Mouse (Mus musculus) induced T-regulatory cell, adult 2 months (primary cell): ENCODE data around the gene Ppp1r9a.

Source experiments
- DNase-seq: peaks from one replicate; pipeline ENCODE4 v3.0.0-alpha.2; 2012; ENCODE audit warnings: low read depth

Ppp1r9a gene

GRCm38 (mm10) chr6:5159385-5159791 is 256.7 kb downstream of the Ppp1r9a start:
- DNase-seq, result no peak

- DNase-seq, result no peak
These were observed 259.3 kb downstream of the Ppp1r9a start for GRCm38 (mm10) chr6:5162052-5162451.

DNA sequence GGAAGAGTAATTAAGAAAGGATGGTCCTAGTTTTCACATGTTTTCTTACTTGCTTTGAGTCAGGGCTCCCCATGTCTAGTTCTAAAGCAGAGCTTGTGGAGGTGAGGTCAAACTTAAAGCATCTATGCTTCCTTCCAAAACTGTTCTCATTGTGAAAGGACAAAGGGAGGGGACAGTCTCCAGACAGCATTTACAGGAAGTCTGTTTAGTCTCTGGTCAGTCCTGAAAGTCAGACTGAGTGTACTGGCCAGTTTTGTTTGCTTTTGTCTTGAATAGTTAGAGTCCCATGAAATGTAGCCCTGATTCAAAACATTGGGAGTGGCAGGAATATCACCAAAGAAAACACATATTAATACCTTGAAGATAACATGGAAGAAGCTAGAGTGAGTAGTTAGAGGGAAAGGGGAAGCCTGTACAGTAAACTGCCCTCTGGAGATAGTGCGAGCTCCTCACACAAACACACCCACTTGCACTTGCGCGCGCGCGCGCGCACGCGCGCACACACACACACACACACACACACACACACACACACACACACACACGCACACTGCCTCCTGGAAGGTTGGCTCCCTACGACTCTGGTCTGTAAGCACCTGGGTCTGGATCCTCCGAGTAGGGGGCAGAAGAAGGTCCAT is 260.9 kb downstream of the Ppp1r9a start:
- no peak for DNase-seq

DNA sequence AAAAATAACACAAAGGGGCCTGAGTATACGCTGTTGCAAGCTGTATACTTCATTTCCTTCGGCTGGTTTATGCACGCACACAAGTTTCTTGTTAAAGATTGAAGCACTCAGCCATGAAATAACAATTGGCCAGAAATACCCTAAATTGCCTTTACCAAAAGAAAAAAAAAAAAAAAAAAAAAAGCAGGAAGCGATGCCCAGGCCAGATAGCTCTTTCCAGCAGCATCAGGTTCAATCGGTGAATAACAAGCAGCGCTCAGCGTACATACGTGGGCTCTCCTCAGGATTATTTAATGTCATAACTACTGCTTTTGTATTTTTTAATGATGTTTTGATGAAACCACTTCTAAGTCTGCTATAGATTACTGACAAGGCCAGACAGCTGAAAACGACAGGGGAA is 262.1 kb downstream of the Ppp1r9a start:
- no peak for DNase-seq

- DNase-seq, result no peak
These were observed 264.4 kb downstream of the Ppp1r9a start for GRCm38 (mm10) chr6:5167051-5167677.

- no peak for DNase-seq
These were observed 265.4 kb downstream of the Ppp1r9a start for GRCm38 (mm10) chr6:5168158-5168557.

DNA sequence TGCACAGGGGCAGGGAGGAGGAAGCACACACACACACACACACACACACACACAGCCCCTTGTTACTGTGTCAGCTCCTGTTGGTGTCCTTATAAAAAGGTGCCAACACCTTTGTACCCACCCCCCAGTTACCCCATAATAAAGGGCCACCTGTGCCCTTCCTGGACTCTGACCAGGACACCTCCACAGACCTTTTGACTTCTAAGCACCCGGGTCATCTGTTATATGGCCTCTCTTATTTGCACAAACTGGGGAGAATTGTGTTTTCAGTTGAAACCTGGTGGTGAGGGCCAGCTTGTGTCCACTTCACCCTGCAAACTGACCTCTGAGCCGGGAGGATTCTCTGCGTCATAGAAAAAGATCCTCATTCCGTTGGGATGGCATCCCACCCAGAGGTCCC is 268.7 kb downstream of the Ppp1r9a start:
- no peak for DNase-seq

GRCm38 (mm10) chr6:5172571-5172970 is 269.9 kb downstream of the Ppp1r9a start:
- DNase-seq, result no peak

DNA sequence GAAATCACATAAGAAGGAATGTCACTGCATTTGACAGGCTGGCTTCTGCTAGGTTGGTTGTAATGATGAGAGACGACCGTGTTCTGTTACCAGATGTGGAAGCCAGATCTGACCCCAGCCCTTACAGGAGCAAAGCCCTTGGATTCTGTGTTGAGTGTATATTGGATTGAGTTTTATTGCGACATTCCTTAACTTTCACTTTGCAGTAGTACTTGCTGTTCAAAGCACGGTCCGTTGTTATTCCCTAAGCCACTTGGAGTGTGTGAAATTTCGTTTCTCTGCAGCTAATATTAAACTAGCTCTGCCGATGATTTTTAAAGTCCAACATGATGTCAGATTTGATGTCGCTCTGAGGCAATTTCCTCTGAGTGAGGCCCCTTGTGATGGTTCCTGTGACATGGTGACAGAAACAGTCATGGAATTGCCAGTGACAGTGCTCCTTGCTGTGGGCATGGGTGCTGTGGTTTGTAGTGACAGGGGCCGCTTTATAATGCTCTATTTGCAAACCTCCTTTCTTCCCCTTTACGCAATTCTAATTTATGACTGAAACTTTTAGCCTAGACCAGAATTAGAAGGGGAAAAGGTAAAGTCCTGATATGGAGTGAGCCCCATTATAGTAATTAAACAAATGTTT is 271.6 kb downstream of the Ppp1r9a start:
- DNase-seq, result no peak

DNA sequence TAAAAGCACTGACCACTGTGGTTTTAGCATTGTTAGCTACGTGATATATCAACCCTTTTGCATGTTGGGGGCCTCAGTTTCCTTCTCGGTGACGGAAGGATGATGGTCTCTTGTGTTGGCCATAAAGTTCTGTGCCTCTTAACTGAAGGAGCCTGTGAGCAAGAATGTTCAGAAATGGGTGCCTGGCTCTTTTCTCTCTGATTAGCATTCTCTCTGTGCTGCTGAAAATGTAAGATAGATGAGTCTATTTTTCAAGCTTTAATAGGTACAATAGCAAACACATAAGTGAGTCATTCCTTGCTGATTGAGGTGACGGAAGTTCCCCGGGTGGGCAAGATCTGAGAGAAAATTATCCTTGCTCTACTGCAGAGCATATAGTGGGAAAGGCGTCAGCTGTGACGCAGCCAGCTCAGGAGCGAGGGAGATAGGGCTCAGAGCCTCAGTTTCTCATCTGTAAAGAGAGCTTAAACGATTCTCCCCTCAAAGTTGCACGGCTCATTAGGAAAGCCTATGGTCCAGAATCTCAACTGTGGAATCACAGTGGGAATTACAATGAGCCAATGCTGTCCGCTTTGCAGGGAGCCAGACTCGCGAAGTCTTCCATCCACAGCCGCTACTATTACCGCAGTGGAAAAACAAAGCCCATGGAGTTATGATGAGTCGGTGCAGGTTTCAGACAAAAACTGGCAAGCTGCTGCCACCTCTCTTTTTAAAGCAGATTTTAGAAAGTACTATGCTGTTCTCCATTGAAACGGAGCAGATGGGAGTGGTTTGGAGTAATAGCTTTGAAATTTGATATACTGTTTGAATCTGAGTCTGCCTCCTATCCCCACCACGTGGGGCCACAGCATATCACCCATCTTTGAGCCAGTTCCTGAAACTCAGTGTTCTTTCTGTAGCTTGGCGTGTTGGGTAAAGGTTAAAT is 275.5 kb downstream of the Ppp1r9a start:
- no peak for DNase-seq

GRCm38 (mm10) chr6:5179189-5179588 is 276.5 kb downstream of the Ppp1r9a start:
- no peak for DNase-seq

DNA sequence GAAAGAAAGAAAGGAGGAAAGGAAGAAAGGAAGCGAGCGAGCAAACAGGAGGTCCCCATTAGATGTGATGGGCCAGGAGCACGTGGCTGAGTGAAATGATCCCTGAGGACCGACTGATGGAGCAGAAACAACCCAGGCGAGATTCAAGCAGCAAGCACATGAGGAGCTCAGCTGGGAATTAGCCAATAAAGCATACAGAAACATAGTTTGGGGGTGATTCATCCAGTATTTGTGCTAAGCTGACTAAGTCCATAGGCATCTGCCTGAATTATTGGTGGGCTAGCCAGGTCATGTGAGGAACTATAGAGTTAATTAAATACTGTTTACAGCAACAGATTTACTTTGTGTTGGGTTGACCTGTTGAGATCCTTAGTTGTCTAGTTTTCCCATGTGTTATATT is 277.9 kb downstream of the Ppp1r9a start:
- no peak for DNase-seq

DNA sequence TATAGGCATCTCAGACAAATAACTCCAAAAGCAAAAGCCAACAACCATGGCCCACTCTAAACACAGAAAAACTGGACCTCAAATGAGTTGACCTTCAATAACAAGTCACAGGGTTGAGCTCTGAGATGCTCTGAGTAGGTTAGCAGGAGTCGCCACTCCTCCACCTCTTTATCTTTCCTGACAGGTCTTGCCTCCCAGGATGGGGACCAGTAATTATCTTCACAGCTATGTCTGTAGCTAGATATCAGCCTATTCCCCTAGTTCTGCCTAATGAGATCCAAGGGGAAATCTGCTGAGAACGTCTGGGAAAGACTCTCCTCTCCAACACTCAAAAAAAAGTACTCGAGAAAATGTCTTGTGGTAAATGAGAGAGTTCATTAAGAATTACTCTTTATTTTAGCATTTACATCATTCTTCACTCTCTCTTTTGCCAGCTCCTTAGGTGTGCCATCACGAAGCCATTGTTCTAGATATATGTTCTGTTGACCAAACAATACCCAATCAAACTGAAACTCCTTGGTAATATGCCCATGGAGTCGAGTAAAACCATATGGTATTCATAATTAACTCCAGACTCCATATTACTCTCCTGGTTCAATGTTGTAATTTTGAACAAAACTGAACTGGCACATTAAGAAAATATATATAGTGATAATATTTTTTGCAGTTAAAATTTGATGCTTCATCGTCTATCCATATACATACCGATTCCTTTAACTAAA is 283.7 kb downstream of the Ppp1r9a start:
- no peak for DNase-seq

- no peak for DNase-seq
These were observed 284.9 kb downstream of the Ppp1r9a start for GRCm38 (mm10) chr6:5187586-5187985.

- no peak for DNase-seq
These were observed 285.3 kb downstream of the Ppp1r9a start for GRCm38 (mm10) chr6:5188036-5188435.

DNA sequence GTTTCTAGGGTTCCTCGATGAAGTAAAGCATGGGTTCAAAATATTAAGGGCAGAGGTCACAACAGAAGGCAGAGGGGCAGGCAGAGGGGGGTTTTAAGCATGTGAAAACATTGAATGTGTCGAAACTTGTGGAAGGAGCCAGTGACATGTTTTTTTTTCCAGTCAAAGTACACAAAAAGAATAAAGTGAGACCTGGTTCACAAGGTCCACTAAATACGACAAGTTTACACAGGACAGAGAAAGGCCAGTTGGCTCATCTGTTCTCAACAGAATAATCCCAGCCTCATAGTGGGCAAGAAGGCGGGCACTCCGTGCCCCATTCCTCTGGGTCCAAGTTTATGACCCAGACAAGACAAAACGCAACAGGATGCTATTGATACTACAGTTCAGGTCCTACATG is 286.2 kb downstream of the Ppp1r9a start:
- DNase-seq, result no peak

- no peak for DNase-seq
These were observed 286.8 kb downstream of the Ppp1r9a start for GRCm38 (mm10) chr6:5189507-5189906.

DNA sequence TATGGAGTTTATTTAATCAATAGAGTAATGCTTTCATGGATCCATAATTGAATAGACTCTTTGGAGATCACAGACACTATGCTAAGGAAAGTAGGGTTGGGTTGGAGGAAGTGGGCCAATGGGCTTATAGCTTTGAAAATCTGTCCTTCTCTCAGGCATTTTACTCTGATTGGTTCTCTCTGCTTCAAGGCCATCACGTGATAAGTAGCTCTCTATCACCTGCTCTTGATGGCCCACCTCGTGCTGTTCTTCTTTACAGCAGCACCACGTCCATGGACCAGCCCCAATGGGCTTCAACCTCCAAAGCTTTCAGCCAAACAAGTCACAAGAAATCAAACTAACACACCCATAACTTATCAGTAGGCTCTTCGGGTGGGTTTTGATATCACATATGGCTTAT is 288.0 kb downstream of the Ppp1r9a start:
- no peak for DNase-seq

DNA sequence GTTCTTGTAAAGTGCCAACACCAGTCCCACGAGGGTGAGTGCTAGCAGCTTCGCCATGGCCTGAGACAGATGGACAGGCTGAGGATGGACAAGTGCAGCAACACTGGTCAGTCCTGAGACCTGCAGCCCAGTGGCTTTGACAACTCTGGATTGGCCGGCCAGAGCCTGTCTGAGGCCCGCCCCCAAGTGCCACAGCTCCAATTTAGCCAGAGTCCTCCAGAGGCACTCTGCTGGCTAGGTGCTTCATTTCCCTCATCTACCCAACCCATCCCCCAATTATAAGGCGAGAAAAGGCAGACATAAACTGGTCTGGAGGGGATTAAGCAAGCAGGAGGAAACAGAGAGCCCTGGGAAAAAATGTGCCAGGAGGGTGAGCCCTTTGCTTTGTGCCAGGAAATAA is 291.0 kb downstream of the Ppp1r9a start, which contains the start of gene Pon1:
Gene Pon1, minus strand, starts transcription at position 254 of the 400 bp plus-strand sequence.
- DNase-seq, result no peak

DNA sequence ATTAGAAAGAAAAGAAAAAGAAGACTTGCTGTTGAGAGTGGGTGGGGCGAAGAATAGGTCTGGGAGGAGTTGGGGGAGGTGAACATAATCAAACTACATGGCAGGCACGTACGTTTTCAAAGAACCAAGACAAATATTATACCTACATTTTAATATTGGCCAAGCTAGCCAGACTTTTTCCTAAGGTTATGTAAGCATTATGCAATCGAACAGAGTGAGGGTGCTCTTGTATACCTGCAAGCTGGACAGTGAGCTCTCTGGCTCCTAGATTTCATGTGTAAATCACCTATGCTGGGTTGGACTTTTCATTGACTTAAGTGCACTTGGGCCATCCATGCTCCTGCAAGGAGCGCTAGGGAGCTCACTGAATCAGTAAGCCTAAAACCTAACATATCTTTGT is 295.9 kb downstream of the Ppp1r9a start:
- no peak for DNase-seq

DNA sequence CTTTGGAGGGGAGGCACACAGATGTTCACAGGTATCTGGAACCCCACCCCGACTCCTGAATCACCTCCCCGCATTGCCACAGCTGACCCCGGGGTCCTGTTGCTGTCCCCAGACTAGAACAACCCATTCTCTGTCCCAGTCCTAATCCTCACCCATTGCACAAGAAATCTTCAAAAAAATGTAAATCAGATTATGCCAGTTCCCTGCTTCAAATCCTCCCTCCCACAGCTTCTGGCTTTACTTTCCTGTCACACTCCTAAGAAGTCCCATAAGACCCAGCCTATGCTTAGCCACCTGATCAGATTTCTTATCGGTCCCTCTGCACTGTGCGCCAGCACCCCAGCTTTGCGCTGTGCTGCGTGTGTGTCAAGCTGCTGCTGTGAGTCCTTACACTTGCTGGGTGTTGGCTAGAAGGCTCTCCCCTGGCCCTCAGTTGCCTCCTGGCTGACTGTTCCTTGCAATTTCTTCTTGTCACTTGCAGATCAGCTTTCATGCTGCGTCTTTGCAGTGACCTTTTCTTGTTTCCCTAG is 296.7 kb downstream of the Ppp1r9a start:
- no peak for DNase-seq
